Mouse (Mus musculus) layer of hippocampus, postnatal 36 days (tissue): ENCODE results near the gene Olfr1242. TPM values are rescaled to one million over a fixed set of nuclear protein-coding genes. Genes with fewer than 3 reads are reported as not detected.

Experiments
- DNase-seq, 2 experiments: peaks; one replicate each; pipeline ENCODE4 v3.0.0; 2022
- total RNA-seq, 2 experiments: library from RNA; stranded (reverse); gene quantifications; 2 replicates each; pipeline ENCODE4 v1.2.3; 2021

Olfr1242 gene
- total RNA-seq = not detected

DNA sequence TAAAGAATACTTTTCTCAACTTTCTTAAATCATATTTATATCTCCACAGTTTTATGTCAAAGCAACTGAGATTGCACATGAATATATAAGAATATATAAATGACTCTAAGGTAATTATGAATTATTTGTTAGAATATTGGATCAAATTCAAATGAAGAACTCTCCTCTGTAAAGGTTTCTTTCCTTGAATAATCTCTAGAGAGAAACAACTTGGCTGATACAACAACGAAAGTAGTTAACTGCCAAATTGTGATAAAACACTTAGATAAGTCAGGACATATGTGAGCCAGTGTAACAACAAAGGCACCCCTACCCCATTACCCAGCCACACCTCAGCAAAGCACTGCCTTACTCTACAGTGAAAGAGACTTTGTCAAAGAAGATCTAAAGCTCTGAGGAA lies at the start of gene Olfr1242:
TSS of gene Olfr1242 (minus strand) at position 101 of the 400 bp plus-strand sequence.
- DNase-seq = no peak

DNA sequence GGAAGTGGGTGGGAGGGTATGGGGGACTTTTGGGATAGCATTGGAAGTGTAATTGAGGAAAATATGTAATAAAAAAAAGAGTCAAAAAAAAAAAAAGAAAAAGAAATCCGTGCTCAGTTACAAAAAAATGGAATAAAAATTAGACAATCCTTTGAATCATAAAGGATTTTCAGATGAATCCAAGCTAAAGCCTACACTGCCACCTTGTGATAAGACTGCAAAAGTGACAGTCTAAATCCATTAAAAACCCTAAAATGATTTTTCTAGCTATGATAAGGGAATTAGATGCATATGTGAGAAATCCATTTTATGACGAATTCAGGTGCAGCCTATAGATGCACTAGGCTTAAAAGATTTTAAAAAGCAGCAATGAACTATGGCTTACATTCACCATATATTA lies 46.4 kb upstream of the Olfr1242 start:
- DNase-seq = no peak

DNA sequence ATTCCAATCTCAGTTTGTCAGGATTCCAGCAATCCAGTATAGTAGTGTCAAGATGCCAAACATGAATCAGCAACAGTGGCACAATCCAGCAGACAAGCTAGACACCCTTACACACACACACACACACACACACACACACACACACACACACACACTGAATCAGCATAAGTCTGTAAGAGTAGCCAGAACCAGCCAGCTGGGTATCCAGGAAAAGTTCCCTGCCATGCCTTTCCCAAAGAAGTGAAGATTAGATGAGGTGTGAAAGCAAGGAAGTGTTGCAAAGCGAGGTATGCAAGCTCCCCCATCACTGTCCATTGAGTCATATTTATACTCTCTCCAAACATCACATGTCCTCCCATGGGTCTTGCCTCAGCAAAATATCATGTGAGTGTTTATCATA lies 41.8 kb upstream of the Olfr1242 start:
- no peak for DNase-seq

DNA sequence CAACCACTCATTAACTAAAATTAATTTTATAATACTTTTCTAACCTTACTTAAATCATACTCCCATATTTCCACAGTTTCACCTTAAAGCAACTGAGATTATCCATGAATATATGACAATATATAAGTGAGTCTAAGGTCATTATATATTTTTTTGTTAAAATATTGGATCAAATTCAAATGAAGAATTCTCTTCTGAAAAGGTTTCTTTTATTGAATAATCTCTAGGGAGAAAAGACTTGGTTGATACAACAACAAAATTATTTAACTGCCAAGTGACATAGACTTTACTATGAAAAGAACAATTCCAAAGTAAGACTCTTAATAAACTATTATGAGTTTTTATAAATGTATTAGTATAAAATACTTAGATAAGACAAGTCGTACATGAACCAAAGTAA lies 33.3 kb upstream of the Olfr1242 start, which contains the start of gene Olfr1243:
TSS of gene Olfr1243 (minus strand) at position 101 of the 400 bp plus-strand sequence.
- DNase-seq = no peak

DNA sequence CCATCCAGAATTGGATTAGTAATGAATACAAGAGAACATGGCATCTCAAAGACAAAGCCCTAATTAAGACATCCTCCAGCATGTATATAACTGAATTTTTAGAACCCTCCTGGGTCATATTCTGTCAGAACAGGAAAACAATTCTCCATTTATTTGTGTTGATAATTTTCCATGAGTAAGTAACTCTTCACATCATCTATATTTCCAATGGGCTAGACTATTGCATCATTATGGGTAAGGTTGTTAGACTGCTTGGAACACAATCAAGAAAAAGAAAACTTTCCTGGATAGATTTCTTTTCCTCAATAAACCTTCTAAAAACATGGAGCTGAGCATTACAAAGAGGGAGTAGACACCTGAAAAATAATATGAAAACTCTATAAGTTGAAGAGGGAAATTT lies 11.1 kb downstream of the Olfr1242 start, which contains the start of gene Olfr1241:
TSS of gene Olfr1241 (minus strand) at position 101 of the 400 bp plus-strand sequence.
- DNase-seq = no peak

DNA sequence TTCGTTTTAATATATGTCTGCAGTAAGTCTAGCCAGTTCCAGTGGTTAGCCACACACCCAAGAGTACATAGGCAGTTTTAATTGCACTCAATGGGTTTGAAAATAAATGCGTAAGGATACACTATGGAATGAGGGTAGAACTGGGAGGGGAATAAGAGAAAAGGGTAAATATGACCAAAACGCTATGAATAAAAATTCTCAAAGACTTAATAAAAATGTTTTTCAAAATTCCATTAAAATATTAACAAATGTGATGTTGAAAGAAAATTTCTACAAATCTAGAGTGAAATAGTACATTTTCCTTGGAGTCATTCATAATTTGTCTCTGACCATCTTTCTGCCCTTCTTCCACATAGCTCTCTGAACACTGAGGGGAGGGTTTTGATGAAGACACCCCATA lies 55.2 kb downstream of the Olfr1242 start, which contains the start of gene Olfr1240:
TSS of gene Olfr1240 (minus strand) at position 101 of the 400 bp plus-strand sequence.
- no peak for DNase-seq

Other genes starting within 250 kb of the Olfr1242 start
- gene Olfr1228, start 244.3 kb downstream of the Olfr1242 start, total RNA-seq = not detected
- not detected for gene Olfr1229, start 210.3 kb downstream of the Olfr1242 start, total RNA-seq
- not detected for gene Olfr1230, start 201.1 kb downstream of the Olfr1242 start, total RNA-seq
- not detected for gene Olfr1231, start 191.3 kb downstream of the Olfr1242 start, total RNA-seq
- not detected for gene Olfr1232, start 168.7 kb downstream of the Olfr1242 start, total RNA-seq
- gene Olfr1233, start 155.9 kb downstream of the Olfr1242 start, total RNA-seq = not detected
- gene Olfr1234, start 133.5 kb downstream of the Olfr1242 start, total RNA-seq = not detected
- gene Olfr1238, start 88.7 kb downstream of the Olfr1242 start, total RNA-seq = not detected
- not detected for gene Olfr1239, start 77.9 kb downstream of the Olfr1242 start, total RNA-seq
- gene Olfr1240, start 55.3 kb downstream of the Olfr1242 start, total RNA-seq = not detected
- gene Olfr1241, start 11.2 kb downstream of the Olfr1242 start, total RNA-seq = not detected
- not detected for gene Olfr1243, start 33.2 kb upstream of the Olfr1242 start, total RNA-seq
- not detected for gene Olfr1245, start 80.1 kb upstream of the Olfr1242 start, total RNA-seq
- not detected for gene Olfr1246, start 94.8 kb upstream of the Olfr1242 start, total RNA-seq
- under 1 TPM; 0.08 to 0.10 TPM for gene Olfr1247, start 115.8 kb upstream of the Olfr1242 start, total RNA-seq
- not detected for gene Olfr1248, start 119.9 kb upstream of the Olfr1242 start, total RNA-seq
- gene Olfr1249, start 136.6 kb upstream of the Olfr1242 start, total RNA-seq = not detected
- gene Olfr1250, start 163.1 kb upstream of the Olfr1242 start, total RNA-seq = under 1 TPM in 1 of 2 experiments, not detected in 1; 0.10 TPM
- not detected for gene Olfr1251, start 173.6 kb upstream of the Olfr1242 start, total RNA-seq
- not detected for gene Olfr1252, start 226.7 kb upstream of the Olfr1242 start, total RNA-seq